Mouse (Mus musculus): Measurements from ENCODE around the gene Grasp. TPM values are rescaled to one million over a fixed set of nuclear protein-coding genes. Genes with fewer than 3 reads are reported as not detected.

Grasp gene
- total and polyA plus RNA-seq, 3 experiments, result 4.1 to 6.3 TPM; not detected in 1

DNA sequence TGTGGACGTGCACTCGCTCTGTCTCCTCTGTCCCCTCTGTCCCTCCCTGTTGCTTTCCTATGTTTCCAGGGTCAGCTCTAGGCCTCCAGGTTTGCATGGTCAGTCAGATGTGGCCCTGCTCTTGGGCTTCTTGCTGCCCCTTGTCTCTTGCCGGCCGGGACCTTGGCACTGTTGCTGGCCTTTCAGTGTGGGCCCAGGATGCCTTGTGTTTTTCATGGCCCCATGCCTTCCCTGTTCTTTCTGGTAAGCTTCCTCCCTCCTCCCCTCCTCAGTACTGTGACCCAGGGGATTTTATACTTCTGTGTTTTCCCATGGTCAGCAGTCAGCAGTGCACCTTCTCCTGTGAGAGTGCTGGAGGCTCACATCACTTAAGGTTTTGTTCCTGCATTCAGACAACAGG lies 42.5 kb upstream of the Grasp start:
- no peaks in the 10 kb centered on the region for H3K9me3 ChIP-seq (replicated peaks; ENCODE audit: insufficient read depth, low read length)
- no peak overlapping the region for H3K9ac ChIP-seq (ENCODE audit: control insufficient read depth, low read depth, low read length, poor library complexity, severe bottlenecking)
- no peak overlapping the region for H3K4me3 ChIP-seq (ENCODE audit: control insufficient read depth in 1 of 2, insufficient read depth in 1 of 2, low read depth in 2 of 2, low read length in 2 of 2)
- H3K4me1 ChIP-seq (ENCODE audit: control insufficient read depth in 1 of 2, insufficient read depth in 2 of 2, low read length in 2 of 2), result peaks cover 7% of the 10 kb centered on the region in 2 experiments
- DNase-seq (ENCODE audit: low read depth, low spot score), result no peak
- no peak overlapping the region for H3K27ac ChIP-seq (ENCODE audit: control insufficient read depth, low read depth, low read length)
- peaks cover 32% of the 10 kb centered on the region for H3K79me2 ChIP-seq (ENCODE audit: control insufficient read depth, insufficient read depth, low read length, poor library complexity)
- no peaks in the 10 kb centered on the region for H3K27me3 ChIP-seq (ENCODE audit: control insufficient read depth in 1 of 2, insufficient read depth in 2 of 2, low read length in 2 of 2)
- TF ChIP-seq EP300 (IDR thresholded peaks at IDR 0.05; ENCODE audit: low read depth in 1 of 2, low read length in 2 of 2) (no peak), MAX (IDR thresholded peaks at IDR 0.05; ENCODE audit: low read length) (no peak), ZNF384 (IDR thresholded peaks at IDR 0.05; ENCODE audit: low read depth, low read length) (no peak), POLR2AphosphoS5 (IDR thresholded peaks at IDR 0.05; ENCODE audit: borderline replicate concordance, low read depth, low read length) (no peak), CTCF (IDR thresholded peaks at IDR 0.05 in 2 of 3, conservative IDR thresholded peaks at IDR 0.05 in 1 of 3; ENCODE audit: control insufficient read depth in 1 of 3, insufficient read depth in 1 of 3, low read depth in 2 of 3, low read length in 3 of 3, poor library complexity in 1 of 3, severe bottlenecking in 1 of 3) (no peak), POLR2AphosphoS2 (IDR thresholded peaks at IDR 0.05; ENCODE audit: low read length) (no peak), POLR2A (IDR thresholded peaks at IDR 0.05; ENCODE audit: control insufficient read depth in 1 of 2, insufficient read depth in 1 of 2, low read depth in 1 of 2, low read length in 2 of 2, poor library complexity in 1 of 2) (no peak), MAZ (IDR thresholded peaks at IDR 0.05; ENCODE audit: low read depth, low read length) (no peak), MYB (IDR thresholded peaks at IDR 0.05; ENCODE audit: low read depth, low read length) (no peak), USF1 (IDR thresholded peaks at IDR 0.05; ENCODE audit: low read depth, low read length) (no peak), TCF12 (IDR thresholded peaks at IDR 0.05; ENCODE audit: low read depth, low read length) (no peak), TBP (IDR thresholded peaks at IDR 0.05; ENCODE audit: low read depth, low read length) (no peak), SMC3 (IDR thresholded peaks at IDR 0.05; ENCODE audit: low read depth, low read length) (no peak), USF2 (IDR thresholded peaks at IDR 0.05; ENCODE audit: borderline replicate concordance in 1 of 2, insufficient read depth in 1 of 2, low read depth in 1 of 2, low read length in 2 of 2) (no peak), MAFK (IDR thresholded peaks at IDR 0.05; ENCODE audit: borderline replicate concordance, low read depth, low read length) (no peak), GATA1 (IDR thresholded peaks at IDR 0.05; ENCODE audit: low read depth, low read length) (no peak), TAL1 (IDR thresholded peaks at IDR 0.05; ENCODE audit: low read length) (no peak), RAD21 (IDR thresholded peaks at IDR 0.05; ENCODE audit: low read depth, low read length) (no peak), JUND (IDR thresholded peaks at IDR 0.05; ENCODE audit: low read depth, low read length) (no peak)
- peaks cover 0 to 8% of the 10 kb centered on the region in 2 experiments; a peak in 3 of 4 replicates for H3K36me3 ChIP-seq (ENCODE audit: control insufficient read depth in 1 of 2, insufficient read depth in 2 of 2, low read length in 2 of 2)

DNA sequence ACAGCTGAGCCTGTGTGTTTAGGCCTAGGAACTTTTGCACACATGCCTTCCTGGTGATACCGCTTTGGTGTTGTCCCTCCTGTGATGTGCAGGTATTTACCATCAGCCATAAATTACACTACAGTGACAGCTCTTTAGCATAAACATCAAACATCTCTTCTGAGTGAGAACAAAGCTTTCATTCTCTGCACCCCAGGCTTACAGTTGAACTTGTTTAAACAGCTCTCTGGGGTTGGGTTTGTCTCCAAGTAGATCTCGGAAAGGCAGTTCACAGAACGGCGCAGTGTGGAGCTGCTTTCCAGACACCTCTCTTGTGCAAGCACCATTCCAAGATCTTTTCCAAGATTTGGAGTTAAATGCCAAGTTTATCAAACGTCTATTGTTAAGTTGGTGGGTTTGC lies 41.3 kb upstream of the Grasp start:
- no peak for DNase-seq (ENCODE audit: low read depth, low spot score)
- Histone ChIP-seq H3K27ac (ENCODE audit: control insufficient read depth, low read depth, low read length) (no peak overlapping the region), H3K4me3 (ENCODE audit: control insufficient read depth in 1 of 2, insufficient read depth in 1 of 2, low read depth in 2 of 2, low read length in 2 of 2) (no peak overlapping the region), H3K9me3 (replicated peaks; ENCODE audit: insufficient read depth, low read length) (no peaks in the 10 kb centered on the region), H3K4me1 (ENCODE audit: control insufficient read depth in 1 of 2, insufficient read depth in 2 of 2, low read length in 2 of 2) (0 out of 4 replicates have a peak, but pooled peaks cover 0 to 1% of the 10 kb centered on the region in 2 experiments), H3K9ac (ENCODE audit: control insufficient read depth, low read depth, low read length, poor library complexity, severe bottlenecking) (no peak overlapping the region), H3K36me3 (ENCODE audit: control insufficient read depth in 1 of 2, insufficient read depth in 2 of 2, low read length in 2 of 2) (peaks cover 0 to 3% of the 10 kb centered on the region in 2 experiments; a peak in 3 of 4 replicates), H3K79me2 (ENCODE audit: control insufficient read depth, insufficient read depth, low read length, poor library complexity) (peaks cover 30% of the 10 kb centered on the region), H3K27me3 (ENCODE audit: control insufficient read depth in 1 of 2, insufficient read depth in 2 of 2, low read length in 2 of 2) (no peaks in the 10 kb centered on the region)
- TF ChIP-seq MAZ (IDR thresholded peaks at IDR 0.05; ENCODE audit: low read depth, low read length) (no peak), MXI1 (IDR thresholded peaks at IDR 0.05; ENCODE audit: low read depth, low read length) (no peak), ETS1 (IDR thresholded peaks at IDR 0.05; ENCODE audit: low read depth, low read length) (no peak), BHLHE40 (IDR thresholded peaks at IDR 0.05; ENCODE audit: borderline replicate concordance, low read depth, low read length) (no peak), MEF2A (IDR thresholded peaks at IDR 0.05; ENCODE audit: extremely low read depth, insufficient replicate concordance, low read depth, low read length, poor library complexity, severe bottlenecking) (no peak), TAL1 (IDR thresholded peaks at IDR 0.05; ENCODE audit: low read length) (no peak), NELFE (IDR thresholded peaks at IDR 0.05; ENCODE audit: low read depth, low read length) (no peak), MAX (IDR thresholded peaks at IDR 0.05; ENCODE audit: low read length) (no peak), NRF1 (IDR thresholded peaks at IDR 0.05; ENCODE audit: insufficient read depth, low read depth, low read length, poor library complexity, severe bottlenecking) (no peak), POLR2AphosphoS2 (IDR thresholded peaks at IDR 0.05; ENCODE audit: low read length) (no peak)
